Mouse (Mus musculus) small intestine, adult 2 months (tissue): ENCODE results near the gene H2-DMb1.

ENCODE experiments used
- CTCF ChIP-seq: fragments of 200-500 bp; IDR thresholded peaks from 2 replicates; pipeline ENCODE4 v1.5.1; 2012; ENCODE audit warnings: low read depth, mild to moderate bottlenecking, control low read depth, inconsistent platforms, low read length, moderate library complexity, mixed read lengths; ENCODE audit not compliant: insufficient replicate concordance, insufficient read length; ENCODE audit errors: extremely low read depth
- POLR2A ChIP-seq: fragments of 200-500 bp; IDR thresholded peaks from 2 replicates; pipeline ENCODE4 v1.6.1; 2012; ENCODE audit warnings: low read depth, mild to moderate bottlenecking, control low read depth, inconsistent platforms, low read length, moderate library complexity

- no peak for TF ChIP-seq CTCF
- TF ChIP-seq POLR2A = no peak
Measured at GRCm38 (mm10) chr17:34205021-34205745, 52.3 kb downstream of the H2-DMb1 start.
